Mouse (Mus musculus) NIH3T3 (cell line): ENCODE measurements around the gene Btf3l4.

Source experiments
- DNase-seq: peaks from one replicate; pipeline ENCODE4 v3.0.0-alpha.2; 2012; ENCODE audit warnings: low read depth

Gene Btf3l4

DNA sequence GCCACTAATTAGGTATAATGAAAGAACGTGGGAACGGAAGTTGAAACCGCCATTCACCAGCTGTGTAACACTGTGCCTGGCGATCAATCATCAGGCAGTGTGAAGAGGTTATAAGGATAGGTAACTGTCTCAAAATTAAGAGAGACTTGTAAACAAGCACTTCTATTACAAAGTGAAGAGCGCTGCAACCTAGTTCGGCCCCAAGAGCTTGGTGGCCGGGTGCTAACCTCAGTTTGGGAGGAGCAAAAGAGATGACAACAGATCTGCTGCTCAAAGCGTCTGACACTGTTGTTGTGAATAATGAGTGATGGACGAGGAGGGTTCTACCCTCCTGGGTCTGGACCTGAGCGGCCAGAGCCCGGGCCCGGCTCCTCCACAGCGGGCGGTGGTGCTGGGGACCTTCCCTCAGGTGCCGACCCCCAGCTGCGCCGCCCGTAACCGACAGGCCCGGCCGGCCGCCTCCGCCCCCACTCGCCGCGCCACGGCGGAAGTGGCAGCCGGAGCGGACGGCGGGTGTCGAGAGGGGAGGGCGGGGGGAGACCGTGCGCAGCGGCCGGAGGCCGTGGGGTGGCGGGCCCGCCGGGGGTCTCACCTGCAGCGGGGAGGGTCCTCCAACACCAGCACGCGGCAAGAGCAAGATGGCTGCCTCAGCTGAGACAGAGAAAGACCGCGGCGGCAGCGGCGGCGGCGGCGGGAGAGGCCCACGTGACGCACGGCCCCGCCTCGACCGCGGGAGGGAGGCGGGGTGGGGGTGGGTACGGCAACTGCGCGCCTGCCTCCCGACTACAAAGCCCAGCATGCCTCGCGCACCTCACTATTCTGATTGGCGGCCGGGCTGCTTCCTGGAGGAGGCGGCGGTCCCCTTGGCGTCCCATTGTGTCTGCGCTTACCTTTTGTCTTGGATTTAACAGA lies at the start of gene Btf3l4:
Gene Btf3l4, minus strand, starts transcription at position 699 of the 912 bp plus-strand sequence.
- peak; percentile 98 for DNase-seq

DNA sequence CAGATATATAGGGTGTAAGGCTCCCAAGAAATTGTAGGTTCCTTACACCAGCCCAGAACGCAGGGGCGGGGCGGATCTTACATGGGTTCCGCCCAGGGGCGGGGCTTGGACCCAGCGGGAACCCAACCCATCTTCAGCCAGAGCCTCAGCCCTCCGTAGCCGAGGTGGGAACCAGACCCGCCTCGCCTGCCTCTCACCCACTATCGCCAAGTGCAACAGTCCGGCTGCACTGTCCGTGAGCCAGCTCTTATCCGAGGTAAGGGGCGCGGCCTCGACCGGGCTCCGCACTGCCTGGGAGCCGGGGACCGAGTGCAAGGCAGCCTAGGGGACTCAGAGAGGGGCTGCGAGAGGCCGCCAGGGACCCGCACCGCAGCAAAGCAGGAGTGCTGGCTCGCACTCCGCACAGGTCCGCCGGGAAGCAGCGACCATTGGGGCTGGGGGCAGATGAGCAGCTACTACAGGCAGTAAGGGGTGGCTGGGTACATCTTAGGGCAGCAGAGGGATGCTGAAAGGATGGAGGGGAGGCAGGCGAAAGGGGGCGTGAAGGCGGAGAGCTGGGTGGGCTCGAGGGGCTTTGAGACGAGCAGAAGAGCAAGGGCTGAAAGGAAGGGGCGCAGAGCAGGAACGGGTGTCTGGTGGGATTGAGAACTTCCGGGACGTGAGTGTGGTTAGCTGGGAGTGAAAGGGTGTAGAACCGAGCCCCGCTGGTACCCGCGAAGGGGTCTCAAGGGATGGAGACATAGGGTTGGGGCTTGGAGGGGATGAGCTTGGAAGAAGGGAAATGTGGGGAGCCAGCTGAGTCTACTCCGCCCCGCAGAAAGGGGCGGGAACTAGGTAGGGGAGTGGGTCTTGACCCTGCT lies 45.8 kb upstream of the Btf3l4 start, which contains the start of gene Rab3b:
Gene Rab3b, plus strand, starts transcription at position 101 of the 860 bp plus-strand sequence.
- DNase-seq = no peak

DNA sequence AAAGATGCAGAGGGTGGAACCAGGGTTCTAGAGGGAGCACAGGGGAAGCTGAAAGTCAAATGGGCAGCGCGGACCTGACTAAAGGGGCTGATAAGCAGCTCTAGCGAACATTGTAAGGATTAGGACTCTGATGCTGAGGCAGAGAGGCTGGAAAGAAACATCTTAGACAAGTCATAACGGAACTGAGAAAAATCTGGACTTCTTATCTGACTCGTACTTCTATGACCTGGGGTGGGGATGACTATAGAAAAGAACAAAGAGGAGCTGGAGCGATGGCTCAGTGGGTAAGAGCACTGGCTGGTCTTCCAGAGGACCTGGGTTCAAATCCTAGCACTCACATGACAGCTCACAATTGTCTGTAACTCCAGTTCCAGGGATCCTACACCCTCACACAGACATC lies 44.5 kb upstream of the Btf3l4 start:
- no peak for DNase-seq

DNA sequence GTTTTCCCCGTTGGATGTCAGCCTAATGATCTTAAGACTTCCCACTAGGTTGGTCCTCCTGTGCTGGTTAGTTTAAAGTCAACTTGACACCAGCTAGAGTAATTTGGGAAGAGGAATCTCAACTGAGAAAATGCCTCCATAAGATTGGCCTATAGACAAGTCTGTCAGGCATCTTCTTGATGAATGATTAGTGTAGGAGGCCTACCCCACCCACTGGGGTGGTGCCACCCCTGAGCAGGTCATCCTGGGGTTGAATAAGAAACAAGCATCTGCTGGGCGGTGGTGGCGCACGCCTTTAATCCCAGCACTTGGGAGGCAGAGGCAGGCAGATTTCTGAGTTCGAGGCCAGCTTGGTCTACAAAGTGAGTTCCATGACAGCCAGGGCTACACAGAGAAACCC lies 40.3 kb upstream of the Btf3l4 start:
- no peak for DNase-seq

DNA sequence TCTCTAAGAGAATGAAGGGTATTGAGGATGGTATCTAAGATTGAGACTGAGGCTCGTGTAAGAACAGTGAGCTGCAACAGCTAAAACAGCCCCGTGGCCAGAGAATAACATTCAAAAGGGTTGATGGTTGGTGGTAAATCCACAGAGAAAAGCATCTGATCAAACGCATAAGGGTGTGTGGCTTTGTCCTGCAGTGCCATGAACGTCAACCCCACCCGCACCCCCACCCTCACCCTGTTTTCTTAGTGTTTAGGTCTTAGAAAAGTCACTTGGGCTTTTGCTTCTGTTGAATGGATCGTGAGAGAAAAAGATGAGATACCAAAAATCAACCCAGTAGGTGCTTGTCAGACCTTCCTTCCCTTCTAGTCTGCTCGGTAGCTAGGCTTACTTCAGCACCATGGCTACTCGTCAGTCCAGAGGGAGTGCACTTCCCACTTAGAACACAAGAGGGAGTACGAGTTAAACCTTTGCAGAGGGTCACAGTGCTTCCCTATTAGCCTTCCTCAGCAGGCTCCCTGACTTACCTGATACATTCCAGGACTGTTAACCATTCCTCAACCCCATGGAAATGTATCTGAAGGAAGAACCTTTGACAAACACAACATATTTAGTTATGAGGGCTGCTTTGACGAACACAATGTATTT lies 36.4 kb upstream of the Btf3l4 start:
- DNase-seq = peak; percentile 97

DNA sequence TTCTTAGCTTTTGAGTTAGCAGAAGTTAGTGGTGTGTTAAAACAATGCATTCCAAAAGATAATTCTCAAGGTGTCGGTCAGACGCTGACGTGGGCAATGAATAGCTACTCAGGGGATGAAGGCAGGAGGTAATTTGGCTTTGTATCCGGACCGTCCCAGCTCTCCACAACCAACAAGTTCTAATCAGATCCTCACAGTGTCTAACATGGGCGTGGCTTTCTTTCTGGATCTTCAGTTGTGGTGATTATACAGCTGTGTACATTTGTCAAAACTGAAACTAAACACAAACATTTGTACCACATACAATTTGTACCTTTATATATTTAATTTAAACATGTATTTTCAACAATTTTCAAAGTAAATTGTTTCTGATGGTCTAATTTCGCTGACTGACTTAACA lies 33.4 kb upstream of the Btf3l4 start:
- DNase-seq = no peak

DNA sequence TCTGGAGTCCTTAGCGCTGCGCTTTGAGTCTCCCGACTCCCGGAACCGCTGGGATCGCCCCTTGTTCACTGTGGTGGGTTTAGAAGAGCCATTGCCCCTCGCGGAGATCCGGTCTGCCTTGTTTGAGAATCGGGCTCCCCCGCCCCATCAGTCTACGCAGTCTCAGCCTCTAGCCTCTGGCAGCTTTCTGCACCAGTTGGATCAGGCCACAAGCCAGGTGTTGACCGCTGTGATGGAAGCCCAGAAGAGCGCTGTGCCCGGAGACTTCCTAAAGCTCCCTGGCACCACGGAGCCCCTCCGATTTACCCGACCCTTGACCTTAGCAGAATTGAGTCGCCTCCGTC lies 15.1 kb upstream of the Btf3l4 start, which contains the start of gene A730015C16Rik:
Gene A730015C16Rik, minus strand, starts transcription at position 115 of the 344 bp plus-strand sequence.
- DNase-seq = peak; percentile 54

DNA sequence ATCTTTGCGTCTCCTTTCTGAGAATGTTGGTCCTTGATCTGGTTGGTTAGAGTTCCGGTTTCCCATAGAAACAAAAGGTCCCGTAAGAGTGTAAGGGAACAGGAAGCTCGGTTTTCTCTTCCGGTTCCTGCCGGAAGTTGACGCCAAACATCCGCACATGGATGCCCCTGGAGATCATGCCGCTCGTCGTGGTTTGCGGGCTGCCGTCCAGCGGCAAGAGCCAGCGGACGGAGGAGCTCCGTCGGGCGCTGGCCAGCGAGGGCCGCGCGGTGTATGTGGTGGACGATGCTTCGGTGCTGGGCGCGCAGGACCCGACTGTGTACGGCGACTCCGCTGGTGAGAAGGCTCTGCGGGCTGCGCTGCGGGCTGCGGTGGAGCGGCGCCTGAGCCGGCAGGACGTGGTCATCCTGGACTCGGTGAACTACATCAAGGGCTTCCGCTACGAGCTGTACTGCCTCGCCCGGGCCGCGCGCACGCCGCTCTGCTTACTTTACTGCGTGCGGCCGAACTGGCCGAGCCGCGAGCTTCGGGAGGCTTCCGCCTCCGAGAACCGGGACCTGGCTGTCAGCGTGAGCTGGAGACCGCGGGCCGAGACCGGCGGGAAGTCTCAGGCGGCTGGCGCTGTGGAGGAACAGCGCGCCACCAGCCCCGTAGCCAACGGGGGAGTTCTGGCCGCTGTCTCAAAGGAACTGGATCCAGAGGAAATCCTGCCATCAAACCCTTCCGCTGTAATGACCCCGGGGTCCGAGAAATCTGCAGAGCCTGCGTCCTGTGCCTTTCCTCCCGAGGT lies 14.5 kb upstream of the Btf3l4 start, which contains the start of gene Kti12:
Gene Kti12, plus strand, starts transcription at position 71 of the 790 bp plus-strand sequence.
- peak; percentile 92 for DNase-seq

DNA sequence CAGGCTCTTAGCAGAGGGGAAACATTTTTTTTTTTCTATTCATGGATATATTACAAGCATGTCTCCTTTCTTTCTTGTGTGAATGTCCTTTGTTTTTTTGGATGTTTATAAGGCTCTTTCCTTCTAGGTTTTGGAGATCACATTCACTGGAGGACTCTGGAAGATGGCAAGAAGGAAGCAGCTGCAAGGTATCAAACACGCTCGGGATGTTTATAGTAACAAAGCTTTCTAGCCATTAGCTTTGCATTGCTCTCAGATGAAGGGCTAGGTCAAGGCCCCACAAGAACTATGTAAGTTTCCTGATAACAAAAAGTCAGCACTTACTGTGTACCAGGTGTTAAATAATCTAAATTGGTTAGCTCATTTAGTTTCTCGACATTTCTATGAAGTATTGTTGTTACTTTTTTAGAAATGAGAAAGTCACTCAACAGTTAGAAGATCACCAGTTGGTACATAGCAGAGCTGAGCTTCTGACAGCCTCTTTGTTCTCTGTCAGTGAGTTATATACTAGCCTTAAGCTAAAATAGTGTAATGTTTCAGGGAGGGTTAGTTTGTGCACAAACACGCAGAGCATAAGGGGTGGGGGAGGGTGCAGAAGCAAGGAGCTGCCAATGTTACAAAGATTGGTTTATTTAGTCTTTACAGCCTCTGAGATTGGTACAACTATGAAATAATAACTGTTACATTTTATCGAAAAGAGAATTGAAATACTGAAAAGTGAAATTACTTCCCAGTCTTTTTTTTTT lies 12.6 kb upstream of the Btf3l4 start:
- DNase-seq = no peak

DNA sequence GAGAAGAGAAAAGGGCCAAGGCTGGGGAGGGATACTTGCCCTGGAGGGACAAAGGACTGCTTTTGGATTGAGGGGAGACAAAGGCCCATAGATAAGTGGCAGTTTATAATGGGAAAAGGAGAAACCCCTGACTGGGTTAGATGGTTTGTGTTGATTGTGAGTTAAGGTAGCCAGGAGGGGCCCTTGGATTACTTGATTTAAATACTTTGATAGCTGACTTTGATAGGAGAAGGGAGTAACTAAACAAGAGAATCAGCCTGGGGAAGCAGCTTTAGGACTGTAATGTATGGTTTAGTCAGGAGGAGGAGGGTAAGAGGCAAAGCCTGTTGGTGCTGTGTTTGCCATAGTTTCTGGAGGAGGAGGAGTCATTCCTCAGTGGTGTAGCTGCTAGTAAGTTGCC lies 9.9 kb upstream of the Btf3l4 start:
- DNase-seq = no peak

DNA sequence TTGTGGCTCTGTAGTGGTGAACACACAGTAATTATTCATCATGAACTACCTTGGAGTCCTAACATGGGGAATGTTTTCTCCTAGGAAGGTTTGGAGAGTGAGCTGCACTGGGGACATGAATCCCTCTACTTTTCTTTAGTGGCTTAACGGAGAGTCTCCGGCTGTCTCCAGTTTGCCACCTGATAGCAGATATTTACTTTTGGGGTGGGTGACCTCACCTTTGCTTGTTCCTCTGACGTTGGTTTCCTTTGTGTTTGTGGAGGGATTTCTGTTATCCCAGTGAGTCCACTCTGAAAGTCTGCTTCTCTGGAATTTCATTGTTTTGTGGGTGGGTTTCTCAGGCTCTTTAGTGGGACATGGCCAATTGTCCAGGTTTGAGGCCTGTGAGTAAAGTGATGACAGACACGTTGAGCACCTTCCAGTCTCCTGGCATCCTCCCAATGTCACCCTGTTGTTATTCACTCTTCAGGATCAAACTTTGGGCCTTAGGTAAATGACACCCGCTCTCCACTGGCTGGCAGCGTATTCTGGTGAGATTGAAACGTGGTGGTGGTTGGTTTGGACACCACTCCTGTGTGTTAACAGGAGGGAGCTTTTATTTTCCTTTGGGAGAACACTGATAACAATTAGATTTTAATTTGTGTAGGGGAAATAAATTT lies 8.6 kb upstream of the Btf3l4 start:
- DNase-seq = no peak

DNA sequence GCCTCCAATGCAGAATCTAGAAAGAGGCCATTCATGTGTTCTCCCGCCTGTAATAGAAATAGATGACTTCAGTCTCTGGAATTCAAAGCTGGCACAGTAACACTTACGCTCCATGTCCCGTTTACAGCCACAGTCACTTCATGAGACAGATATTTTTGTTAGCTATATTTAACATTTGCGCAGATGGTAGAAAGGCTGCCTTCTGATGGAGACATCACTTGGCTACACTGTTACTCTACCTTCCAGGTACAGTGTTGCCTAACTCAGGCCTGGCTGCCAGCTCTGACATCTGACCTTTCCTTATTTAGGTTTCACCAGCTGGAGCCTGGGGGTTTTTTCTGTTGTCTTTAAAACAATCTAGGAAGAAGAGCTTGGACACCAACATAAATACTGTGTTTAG lies 4.6 kb upstream of the Btf3l4 start:
- DNase-seq = peak; percentile 64

DNA sequence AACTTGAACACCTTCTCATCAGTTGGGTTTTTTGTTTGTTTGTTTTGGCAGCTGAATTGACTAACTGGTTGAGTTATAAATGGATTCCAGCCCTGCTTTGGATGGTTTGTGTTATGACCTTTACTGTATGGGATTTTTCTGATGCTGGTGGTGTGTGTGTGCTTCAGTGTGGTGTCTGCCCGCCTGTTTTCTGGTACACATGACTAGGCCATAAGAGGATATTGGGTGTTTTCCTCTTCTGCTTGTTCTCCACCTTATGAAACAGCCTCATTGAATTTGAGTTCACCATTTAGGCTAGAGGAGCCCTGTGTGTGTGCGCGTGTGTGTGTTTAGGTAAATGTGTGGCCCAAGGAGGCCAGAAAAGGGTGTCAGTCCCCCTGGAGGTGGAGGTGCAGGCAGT lies 2.1 kb upstream of the Btf3l4 start:
- DNase-seq = peak; percentile 55

DNA sequence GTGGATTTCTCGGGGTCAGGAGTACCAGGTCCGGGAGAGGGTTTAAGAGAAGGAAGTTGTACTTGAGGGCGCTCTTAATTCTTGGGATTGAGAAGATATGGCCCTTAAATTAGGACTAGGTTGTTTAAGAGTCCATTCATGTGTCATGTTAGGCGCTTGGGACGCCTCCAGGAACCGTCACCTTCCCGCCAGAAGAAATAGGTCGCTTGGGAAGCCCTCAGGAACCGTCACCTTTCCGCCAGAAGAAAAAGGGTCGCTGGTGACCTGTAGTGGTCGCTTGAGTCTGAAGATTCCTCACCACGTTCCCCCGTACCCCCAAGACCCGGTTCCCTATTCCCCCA lies 1.5 kb upstream of the Btf3l4 start:
- DNase-seq = peak; percentile 44

DNA sequence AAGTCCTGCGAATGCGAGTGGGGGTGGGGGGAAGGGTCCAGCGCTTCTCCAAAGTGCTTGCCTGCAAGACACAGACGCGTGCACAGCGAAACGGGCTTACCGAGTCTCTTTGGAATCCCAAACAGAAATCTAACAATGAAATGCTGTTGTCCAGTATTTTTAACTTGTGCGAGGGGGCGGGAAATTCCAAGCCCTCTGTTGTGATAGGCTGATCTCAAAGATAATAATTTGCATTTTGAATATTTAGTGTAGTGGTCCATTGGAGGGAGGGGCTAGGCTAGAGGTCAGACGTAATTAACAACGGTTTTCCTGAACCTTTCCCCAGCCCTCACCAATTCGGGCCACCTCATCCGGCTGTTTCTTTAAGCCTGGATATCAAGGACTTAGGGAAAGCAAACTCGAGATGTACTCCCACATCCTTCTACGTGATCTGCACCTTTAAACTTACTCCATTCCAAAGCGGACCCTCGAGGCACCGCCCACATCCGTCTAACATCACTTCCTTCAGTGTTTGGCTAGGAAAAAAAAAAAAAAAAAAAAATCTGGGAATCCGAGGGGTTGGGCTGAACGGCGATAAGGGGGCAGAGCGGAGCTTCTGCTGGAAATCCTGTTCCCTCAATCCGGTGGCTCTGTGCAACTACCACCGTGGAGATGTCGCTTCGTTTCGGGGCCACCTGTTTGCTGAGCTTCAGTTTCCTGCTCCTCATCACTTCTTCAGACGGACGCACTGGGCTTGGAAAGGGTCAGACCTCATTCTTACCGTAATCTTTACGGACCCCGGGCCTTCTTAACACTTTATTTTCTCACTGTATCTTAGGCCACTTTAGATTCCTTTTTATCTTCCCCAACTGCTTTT lies 929 bp upstream of the Btf3l4 start, which contains the start of gene Txndc12:
Gene Txndc12, plus strand, starts transcription at position 487 of the 856 bp plus-strand sequence.
- peak; percentile 96 for DNase-seq

DNA sequence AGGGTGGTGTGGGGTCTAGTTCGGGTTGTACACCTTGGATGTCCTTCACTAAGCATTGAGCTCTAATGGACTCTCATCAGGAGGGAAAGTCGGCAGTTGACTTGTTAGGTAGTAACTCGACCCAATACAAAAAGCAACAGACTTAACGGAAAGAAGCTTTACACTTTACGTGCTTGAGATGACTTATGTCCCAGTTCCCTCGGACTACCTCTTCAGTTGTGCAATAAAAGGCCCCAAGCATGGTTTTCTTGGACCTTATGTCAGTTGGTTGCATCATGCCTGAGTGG lies 357 bp upstream of the Btf3l4 start:
- DNase-seq = no peak

DNA sequence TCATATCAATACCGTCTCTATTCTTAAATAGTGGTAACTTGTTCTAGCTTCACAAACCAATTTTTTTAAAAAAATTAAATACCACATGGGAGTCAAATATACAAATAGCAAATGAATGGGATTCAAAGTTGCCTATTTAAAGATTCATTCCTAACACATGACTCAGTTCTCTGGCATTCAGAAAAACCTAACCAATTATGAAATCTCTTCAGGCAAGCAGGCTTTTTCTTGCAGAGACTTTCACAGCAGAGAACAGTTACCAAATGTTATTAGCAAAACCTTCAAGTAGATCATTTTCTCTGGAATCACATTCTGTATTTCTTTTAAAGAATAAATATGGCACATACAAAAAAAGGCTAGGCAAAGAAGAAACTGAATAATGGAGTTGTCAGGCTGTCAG lies 2.7 kb downstream of the Btf3l4 start:
- peak; percentile 76 for DNase-seq

DNA sequence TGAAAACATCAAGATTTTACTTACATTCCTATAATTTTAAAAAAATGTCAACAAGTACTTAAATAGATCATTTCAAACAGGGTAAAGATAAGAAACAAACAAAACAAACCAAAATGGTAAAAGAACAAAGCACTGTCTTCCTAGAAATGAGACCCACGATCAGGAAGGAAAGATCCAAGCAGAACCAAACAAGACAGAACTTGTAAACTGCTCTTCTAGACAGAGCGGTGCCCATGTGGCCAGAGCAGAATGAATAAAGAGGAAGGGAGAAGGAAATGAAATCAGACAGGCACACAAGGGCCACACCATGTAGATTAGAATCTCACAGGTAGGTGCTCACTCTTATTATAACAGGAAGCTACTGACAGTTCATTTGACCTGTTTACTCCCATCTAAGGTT lies 6.8 kb downstream of the Btf3l4 start:
- no peak for DNase-seq

DNA sequence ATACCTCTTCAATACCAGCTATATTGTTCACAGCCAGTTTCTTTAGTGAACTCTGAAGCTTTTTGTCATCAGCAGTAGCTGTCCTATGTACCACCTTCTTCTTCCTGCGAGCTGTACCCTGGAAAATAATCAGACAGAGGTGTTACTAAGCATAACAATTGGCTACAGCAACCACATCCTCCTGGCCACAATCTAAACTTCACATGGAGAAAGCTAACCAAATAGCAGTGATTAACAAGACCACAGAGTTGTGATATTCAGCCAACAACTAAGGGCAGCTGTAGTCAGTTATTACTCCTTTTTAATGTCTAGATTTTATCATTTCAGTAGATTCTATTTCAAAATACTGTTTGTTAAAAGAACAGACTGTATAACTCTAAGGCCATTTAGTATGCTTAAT lies 7.3 kb downstream of the Btf3l4 start:
- DNase-seq = no peak
